Mouse (Mus musculus) heart, embryonic 16.5 days (tissue): ENCODE results near the gene Serinc2. TPM values are rescaled to one million over a fixed set of nuclear protein-coding genes. Genes with fewer than 3 reads are reported as not detected.

Experiments used
- ATAC-seq: fragments of 200-750 bp; cut with Nextera tagmentation; replicated peaks from 2 replicates; pipeline ENCODE4 v1.8.0; 2017; ENCODE audit warnings: moderate number of reproducible peaks; ENCODE audit not compliant: insufficient read depth, low FRiP score; ENCODE audit errors: extremely low read depth
- H3K27ac ChIP-seq: fragments of 300-500 bp; sonication (generic); 2 replicates; pipeline ENCODE4 v1.5.1; 2014; ENCODE audit warnings: mild to moderate bottlenecking, low read length, control low read depth, moderate library complexity
- H3K27me3 ChIP-seq: fragments of 300-500 bp; sonication (generic); 2 replicates; pipeline ENCODE4 v1.6.1; 2014; ENCODE audit warnings: low read length, mixed read lengths; ENCODE audit not compliant: control insufficient read depth, insufficient read depth
- H3K36me3 ChIP-seq: fragments of 300-500 bp; sonication (generic); 2 replicates; pipeline ENCODE4 v1.6.1; 2014; ENCODE audit not compliant: control insufficient read depth, insufficient read depth
- H3K4me1 ChIP-seq: fragments of 300-500 bp; sonication (generic); 2 replicates; pipeline ENCODE4 v1.6.1; 2014; ENCODE audit warnings: low read length, mixed read lengths; ENCODE audit not compliant: control insufficient read depth, insufficient read depth
- H3K4me2 ChIP-seq: fragments of 300-500 bp; sonication (generic); 2 replicates; pipeline ENCODE4 v1.6.1; 2014; ENCODE audit warnings: low read depth, mild to moderate bottlenecking, control low read depth, low read length
- H3K4me3 ChIP-seq: fragments of 300-500 bp; sonication (generic); 2 replicates; pipeline ENCODE4 v1.5.1; 2014; ENCODE audit warnings: mild to moderate bottlenecking, control low read depth, low read length
- H3K9ac ChIP-seq: fragments of 300-500 bp; sonication (generic); 2 replicates; pipeline ENCODE4 v1.6.1; 2014; ENCODE audit warnings: low read length, control low read depth
- H3K9me3 ChIP-seq: fragments of 300-500 bp; sonication (generic); replicated peaks from 2 replicates; pipeline ENCODE4 v1.6.1; 2016; ENCODE audit warnings: low read length; ENCODE audit not compliant: control insufficient read depth
- WGBS: fragments of 180-500 bp; shearing (Covaris S2); extraction: QIAGEN DNeasy Blood & Tissue Kit; methylation state at CpG from one replicate; pipeline ENCODE4 v1.1.7; 2014; 5-methylcytosine and 5-hydroxymethylcytosine counted together
- polyA plus RNA-seq: library from polyadenylated mRNA; unstranded; fragments of >200 nt; fragmentation: Nextera tagmentation; extraction: Ambion mirVana; gene quantifications from 2 replicates; pipeline ENCODE4 v1.2.1, GENCODE M21; 2015

The Serinc2 gene
- polyA plus RNA-seq, 1 experiment from 2014 or later, result 5.4 TPM

GRCm38 (mm10) chr4:130292271-130292670 lies 13.3 kb upstream of the Serinc2 start:
- H3K4me3 ChIP-seq, result no peak overlapping the region
- no peak overlapping the region for H3K9ac ChIP-seq
- no peak overlapping the region for H3K4me2 ChIP-seq
- H3K9me3 ChIP-seq, result no peaks in the 10 kb centered on the region
- no peak overlapping the region for H3K27ac ChIP-seq
- H3K27me3 ChIP-seq, result no peaks in the 10 kb centered on the region
- WGBS, result 4% methylated on average over 4 of the region's 4 CpGs
- H3K36me3 ChIP-seq, result no peaks in the 10 kb centered on the region
- 0 out of 2 replicates have a peak, but pooled peaks cover 2% of the 10 kb centered on the region for H3K4me1 ChIP-seq
- ATAC-seq, result peak; percentile 70; the same call in 1 of the 2 replicates

- WGBS, result 61% methylated on average over 3 of the region's 3 CpGs
- H3K4me3 ChIP-seq, result no peak overlapping the region
- H3K4me1 ChIP-seq, result no peaks in the 10 kb centered on the region
- ATAC-seq, result no peak
- H3K4me2 ChIP-seq, result no peak overlapping the region
- no peaks in the 10 kb centered on the region for H3K27me3 ChIP-seq
- H3K9ac ChIP-seq, result no peak overlapping the region
- no peak overlapping the region for H3K27ac ChIP-seq
- no peaks in the 10 kb centered on the region for H3K36me3 ChIP-seq
- no peaks in the 10 kb centered on the region for H3K9me3 ChIP-seq
Measured at GRCm38 (mm10) chr4:130289824-130290223, 10.8 kb upstream of the Serinc2 start.

GRCm38 (mm10) chr4:130286531-130286930 lies 7.5 kb upstream of the Serinc2 start:
- Histone ChIP-seq H3K27me3 (peaks cover 3% of the 10 kb centered on the region; the same call in 1 of the 2 replicates), H3K4me3 (no peak overlapping the region), H3K4me2 (no peak overlapping the region), H3K36me3 (no peaks in the 10 kb centered on the region), H3K9ac (no peak overlapping the region), H3K27ac (no peak overlapping the region), H3K9me3 (no peaks in the 10 kb centered on the region), H3K4me1 (no peaks in the 10 kb centered on the region)
- no peak for ATAC-seq
- WGBS, result 38% methylated on average over 3 of the region's 3 CpGs

GRCm38 (mm10) chr4:130283826-130284225 lies 4.8 kb upstream of the Serinc2 start:
- no peaks in the 10 kb centered on the region for H3K9me3 ChIP-seq
- H3K4me3 ChIP-seq, result no peak overlapping the region
- H3K4me2 ChIP-seq, result no peak overlapping the region
- no peak overlapping the region for H3K9ac ChIP-seq
- peaks cover 16% of the 10 kb centered on the region for H3K27me3 ChIP-seq
- no peaks in the 10 kb centered on the region for H3K36me3 ChIP-seq
- no peak overlapping the region for H3K27ac ChIP-seq
- WGBS, result 65% methylated on average over 9 of the region's 9 CpGs
- ATAC-seq, result no peak
- no peaks in the 10 kb centered on the region for H3K4me1 ChIP-seq

GRCm38 (mm10) chr4:130282856-130283255 lies 3.9 kb upstream of the Serinc2 start:
- H3K4me1 ChIP-seq, result no peaks in the 10 kb centered on the region
- ATAC-seq, result no peak
- WGBS, result 68% methylated on average over 5 of the region's 5 CpGs
- no peak overlapping the region for H3K9ac ChIP-seq
- no peak overlapping the region for H3K4me3 ChIP-seq
- no peak overlapping the region for H3K27ac ChIP-seq
- peaks cover 20% of the 10 kb centered on the region for H3K27me3 ChIP-seq
- no peaks in the 10 kb centered on the region for H3K9me3 ChIP-seq
- no peak overlapping the region for H3K4me2 ChIP-seq
- no peaks in the 10 kb centered on the region for H3K36me3 ChIP-seq

- H3K27ac ChIP-seq, result no peak overlapping the region
- H3K4me1 ChIP-seq, result peaks cover 7% of the 10 kb centered on the region
- no peaks in the 10 kb centered on the region for H3K36me3 ChIP-seq
- H3K4me3 ChIP-seq, result no peak overlapping the region
- no peak overlapping the region for H3K9ac ChIP-seq
- H3K4me2 ChIP-seq, result no peak overlapping the region
- H3K9me3 ChIP-seq, result no peaks in the 10 kb centered on the region
- no peak for ATAC-seq
- WGBS, result 49% methylated on average over 7 of the region's 7 CpGs
- H3K27me3 ChIP-seq, result peaks cover 64% of the 10 kb centered on the region
Measured at GRCm38 (mm10) chr4:130276573-130277176, 2.3 kb downstream of the Serinc2 start.

GRCm38 (mm10) chr4:130275823-130276105 lies 3.2 kb downstream of the Serinc2 start:
- Histone ChIP-seq H3K4me3 (no peak overlapping the region; the same call in none of the 2 replicates), H3K36me3 (no peaks in the 10 kb centered on the region), H3K9me3 (no peaks in the 10 kb centered on the region), H3K27ac (no peak overlapping the region), H3K4me2 (peak overlapping the region; percentile 80), H3K27me3 (peaks cover 66% of the 10 kb centered on the region), H3K9ac (no peak overlapping the region), H3K4me1 (peaks cover 7% of the 10 kb centered on the region)
- no peak for ATAC-seq
- WGBS, result 50% methylated on average over 5 of the region's 5 CpGs

- Histone ChIP-seq H3K27me3 (peaks cover 63% of the 10 kb centered on the region), H3K9ac (peak overlapping the region; percentile 49), H3K36me3 (no peaks in the 10 kb centered on the region), H3K4me1 (peaks cover 7% of the 10 kb centered on the region), H3K4me2 (peak overlapping the region; percentile 80), H3K27ac (no peak overlapping the region), H3K4me3 (peak overlapping the region; percentile 52), H3K9me3 (no peaks in the 10 kb centered on the region)
- WGBS, result 4% methylated on average over 62 of the region's 62 CpGs
- no peak; the same call in 1 of the 2 replicates for ATAC-seq
Measured at GRCm38 (mm10) chr4:130275016-130275822, 3.8 kb downstream of the Serinc2 start.

- no peak; the same call in 1 of the 2 replicates for ATAC-seq
- H3K27me3 ChIP-seq, result peaks cover 62% of the 10 kb centered on the region
Measured at GRCm38 (mm10) chr4:130274346-130275015, 4.5 kb downstream of the Serinc2 start.

More at GRCm38 (mm10) chr4:130274346-130275015, 4.5 kb downstream of the Serinc2 start:
- Histone ChIP-seq H3K4me3 (peak overlapping the region; percentile 52), H3K9me3 (no peaks in the 10 kb centered on the region), H3K4me1 (peaks cover 7% of the 10 kb centered on the region), H3K4me2 (peak overlapping the region; percentile 80), H3K9ac (peak overlapping the region; percentile 49), H3K27ac (no peak overlapping the region), H3K36me3 (no peaks in the 10 kb centered on the region)
- WGBS, result 1% methylated on average over 29 of the region's 29 CpGs
